Mouse (Mus musculus) testis, postnatal 14 days (tissue): ENCODE results near the gene Nfkbiz.
"Not testable (repeated sequence)": the region's sequence is repeated elsewhere in the genome, so short reads cannot be mapped to it uniquely, and the experiment has no call there.

ENCODE experiments used
- DNase-seq: peaks from one replicate; pipeline ENCODE4 v3.0.0; 2021; ENCODE audit warnings: low spot score

Gene Nfkbiz

DNA sequence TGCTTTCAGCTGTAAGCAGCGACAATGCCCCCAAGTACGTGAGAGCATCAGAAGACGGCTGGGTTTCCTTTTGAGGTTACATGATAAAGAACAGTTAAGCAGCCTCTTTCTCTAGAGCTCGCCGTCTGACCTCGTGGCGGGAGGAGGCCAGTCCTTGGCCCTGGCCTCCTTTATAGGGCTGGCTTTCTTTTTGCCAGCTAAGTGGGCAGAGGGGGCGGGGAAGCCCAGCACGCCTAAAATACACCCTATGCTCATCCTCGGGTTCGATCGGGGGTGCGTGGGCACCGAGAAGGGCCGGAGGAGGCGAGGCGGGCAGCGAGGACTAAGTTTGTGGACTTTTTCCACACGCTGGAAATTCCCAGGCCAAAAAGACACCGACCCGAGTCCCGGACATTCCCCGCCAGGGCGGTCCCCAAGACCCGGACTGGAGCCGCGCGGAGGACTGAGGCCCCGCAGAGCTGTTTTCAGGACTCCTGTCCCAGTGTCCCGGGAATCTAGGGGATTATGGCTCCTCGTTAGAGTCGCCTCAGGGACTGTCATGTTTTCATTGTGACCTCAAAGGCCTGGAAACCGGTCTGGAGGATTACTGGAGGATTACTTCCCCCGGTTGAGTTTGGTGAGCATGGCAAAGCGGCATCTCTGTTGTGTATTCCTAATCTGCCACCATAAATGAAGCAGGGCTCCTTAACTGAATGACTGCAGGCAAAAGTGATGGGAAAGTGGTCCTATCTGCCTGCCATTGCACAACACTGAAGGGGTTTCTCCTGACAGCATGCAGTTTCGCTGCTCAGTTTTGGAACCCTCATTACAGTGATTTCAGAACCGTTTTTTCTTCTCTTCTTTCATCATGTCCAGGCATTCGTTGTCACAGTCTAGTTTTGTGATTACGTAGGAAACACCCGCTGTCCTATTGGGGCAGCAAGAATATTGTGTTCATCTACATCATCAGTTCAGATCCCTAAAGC is at the start of gene Nfkbiz:
TSS of gene Nfkbiz (minus strand) at position 390 of the 965 bp plus-strand sequence.
- peak; percentile 82 for DNase-seq

- DNase-seq: no peak
Observed at GRCm38 (mm10) chr16:55887814-55888583, 49.3 kb upstream of the Nfkbiz start.

GRCm38 (mm10) chr16:55884246-55884645 is 45.5 kb upstream of the Nfkbiz start:
- DNase-seq: no peak

GRCm38 (mm10) chr16:55876025-55876424 is 37.3 kb upstream of the Nfkbiz start:
- no peak for DNase-seq

DNA sequence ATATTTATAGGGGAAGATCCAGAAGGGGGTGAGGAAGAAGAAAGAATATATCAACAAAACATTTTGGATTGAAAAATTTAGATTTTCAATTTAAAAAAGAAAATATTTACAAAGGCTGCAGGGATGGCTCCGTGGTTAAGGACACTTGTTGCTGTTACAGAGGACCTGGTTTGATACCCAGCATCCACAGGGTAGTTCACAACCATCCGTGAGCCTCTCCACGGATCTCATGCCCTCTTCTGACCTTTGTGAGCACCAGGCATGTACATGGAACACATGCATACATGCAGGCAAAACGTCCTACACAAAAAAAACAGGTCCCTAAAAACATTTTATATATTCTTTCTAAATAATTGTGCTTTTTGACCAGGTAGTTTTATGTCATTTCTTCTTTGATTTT is 25.1 kb upstream of the Nfkbiz start:
- DNase-seq: no peak

DNA sequence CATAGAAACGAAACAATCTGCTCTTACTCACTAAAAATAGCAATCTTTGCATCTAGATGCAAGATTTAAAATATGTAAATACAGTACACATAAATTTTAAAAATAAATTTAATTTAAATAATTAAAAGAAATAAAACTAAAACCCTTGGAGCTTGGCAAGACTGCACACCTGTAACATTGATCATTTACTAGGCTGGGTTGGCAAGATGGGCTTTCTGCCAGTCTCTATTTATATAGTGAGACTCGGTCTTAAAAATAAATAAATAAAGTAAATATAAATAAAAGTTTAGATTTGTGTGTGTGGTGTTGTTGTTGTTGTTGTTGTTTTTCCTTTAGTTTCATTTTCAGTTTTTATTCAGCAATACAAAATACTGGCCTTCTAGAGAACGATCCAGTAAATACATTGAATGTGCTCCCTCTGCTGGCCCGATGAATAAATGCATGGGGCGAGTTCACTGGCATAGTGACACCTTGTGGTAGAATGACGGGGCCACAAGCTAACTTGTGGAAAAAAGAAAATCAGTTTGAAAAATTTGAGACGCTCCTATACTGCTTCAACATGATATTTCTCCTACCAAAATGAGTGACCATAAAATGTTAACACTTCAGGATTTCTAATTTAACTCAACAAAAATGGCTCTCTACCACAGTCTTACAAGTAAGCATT is 24.6 kb upstream of the Nfkbiz start:
- peak; percentile 57 for DNase-seq

GRCm38 (mm10) chr16:55861104-55861503 is 22.4 kb upstream of the Nfkbiz start:
- no peak for DNase-seq

DNA sequence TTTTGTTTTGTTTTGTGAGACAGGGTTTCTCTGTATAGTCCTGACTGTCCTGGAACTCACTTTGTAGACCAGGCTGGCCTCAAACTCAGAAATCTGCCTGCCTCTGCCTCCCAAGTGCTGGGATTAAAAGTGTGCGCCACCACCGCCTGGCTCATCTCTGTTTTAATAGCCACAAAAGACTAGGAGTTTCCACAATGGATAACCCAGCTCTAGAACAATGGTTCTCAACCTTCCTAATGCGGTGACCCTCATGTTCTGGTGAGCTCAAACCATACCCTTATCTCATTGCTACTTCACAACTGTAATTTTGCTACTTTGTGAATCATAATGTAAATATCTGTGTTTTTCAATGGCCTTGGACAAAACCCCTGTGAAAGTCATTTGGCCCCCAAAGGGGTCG is 20.7 kb upstream of the Nfkbiz start:
- not testable (repeated sequence) for DNase-seq

DNA sequence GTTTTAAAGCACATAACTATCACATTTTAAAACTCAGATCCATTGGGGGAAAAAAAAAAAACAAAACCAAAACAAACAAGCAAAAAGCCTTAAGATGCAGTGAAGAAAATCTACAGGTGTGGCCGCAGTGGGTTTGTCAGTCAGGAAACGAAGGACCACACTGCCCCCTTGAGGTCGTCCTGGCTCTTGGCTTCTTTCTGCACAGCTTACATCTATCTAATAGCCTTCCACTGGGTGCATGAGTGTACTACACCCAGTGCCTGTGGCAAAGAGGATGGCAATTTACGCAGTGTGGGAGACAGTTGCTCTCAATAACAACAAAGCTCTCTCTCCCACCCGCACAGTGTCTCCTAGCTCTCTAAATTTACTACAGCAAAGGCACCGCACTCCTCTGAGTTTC is 19.8 kb upstream of the Nfkbiz start:
- DNase-seq: no peak

- DNase-seq: no peak
Observed at GRCm38 (mm10) chr16:55852943-55853727, 14.4 kb upstream of the Nfkbiz start.

DNA sequence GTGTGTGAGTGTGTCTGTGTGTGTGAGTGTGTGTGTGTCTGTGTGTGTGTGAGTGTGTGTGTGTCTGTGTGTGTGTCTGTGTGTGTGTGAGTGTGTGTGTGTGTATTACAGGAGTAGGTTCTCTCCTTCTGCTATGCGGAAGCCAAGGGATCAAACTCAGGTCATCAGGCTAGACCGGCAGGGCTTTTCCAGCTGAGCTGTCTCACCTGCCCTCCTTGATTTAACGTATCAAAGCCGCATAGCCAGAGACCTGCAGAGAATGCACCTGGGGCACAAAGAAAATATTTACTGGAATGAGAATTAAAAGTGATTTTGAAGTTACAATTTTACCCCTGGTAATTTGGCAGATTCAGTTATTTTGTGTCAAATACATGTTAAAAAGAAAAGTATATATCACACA is 13.8 kb upstream of the Nfkbiz start:
- DNase-seq: no peak

DNA sequence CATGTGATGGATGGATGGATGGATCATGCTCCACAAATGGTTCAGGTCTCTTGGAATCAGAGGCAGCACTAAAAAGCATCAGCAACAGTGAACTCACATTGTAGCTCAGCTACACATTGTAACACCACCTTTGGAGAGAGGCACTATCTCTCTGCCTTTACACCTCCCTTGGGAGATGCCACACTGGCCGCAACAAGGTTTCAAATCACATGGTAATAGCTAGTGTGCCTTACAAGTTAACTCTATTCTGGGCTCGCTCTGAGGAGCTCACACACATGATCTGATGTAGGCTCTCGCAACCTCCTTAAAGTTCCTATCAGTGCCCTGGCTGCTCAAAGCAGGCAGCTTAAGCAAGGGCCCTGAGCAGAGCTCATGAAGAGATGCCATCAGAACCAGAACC is 11.8 kb upstream of the Nfkbiz start:
- peak; percentile 60 for DNase-seq

DNA sequence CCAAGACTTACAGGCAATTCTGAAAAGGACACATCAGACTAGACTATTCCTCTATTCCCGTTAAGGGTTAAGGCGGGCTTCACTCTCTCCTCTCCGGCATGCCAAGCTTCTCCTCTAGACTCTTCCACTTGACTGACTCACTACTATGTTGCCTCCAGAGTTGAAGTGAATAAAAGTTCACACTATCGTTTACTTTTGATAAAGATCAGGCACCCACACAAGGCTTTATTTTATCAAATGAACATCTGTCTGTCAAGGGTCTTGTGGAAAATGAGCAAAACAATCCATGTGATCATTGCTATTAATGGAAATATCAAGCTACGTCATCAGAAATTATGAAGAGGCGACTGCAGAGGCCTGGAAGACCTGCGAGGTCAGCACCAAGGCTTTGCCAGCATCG is 9.0 kb upstream of the Nfkbiz start:
- DNase-seq: no peak

DNA sequence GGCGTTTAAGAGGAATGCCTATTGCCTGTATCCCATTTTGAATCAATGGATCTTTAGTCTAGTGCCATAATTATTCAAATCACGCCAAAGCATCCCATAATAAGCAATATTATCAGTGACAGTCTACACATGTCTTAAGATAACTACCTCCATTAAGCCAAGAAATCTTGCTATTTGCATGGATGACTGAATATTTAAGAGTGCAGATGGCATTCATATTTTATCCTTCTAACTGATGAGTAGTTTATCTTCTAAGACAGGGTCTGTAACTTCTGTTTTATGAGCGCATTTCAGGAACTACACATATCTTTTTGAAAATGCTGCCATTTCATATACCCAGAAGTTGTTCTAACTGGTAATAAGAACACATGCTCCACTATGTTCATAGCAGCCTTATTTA is 6.1 kb upstream of the Nfkbiz start:
- no peak for DNase-seq

- DNase-seq: no peak
Observed at GRCm38 (mm10) chr16:55843919-55844318, 5.2 kb upstream of the Nfkbiz start.

DNA sequence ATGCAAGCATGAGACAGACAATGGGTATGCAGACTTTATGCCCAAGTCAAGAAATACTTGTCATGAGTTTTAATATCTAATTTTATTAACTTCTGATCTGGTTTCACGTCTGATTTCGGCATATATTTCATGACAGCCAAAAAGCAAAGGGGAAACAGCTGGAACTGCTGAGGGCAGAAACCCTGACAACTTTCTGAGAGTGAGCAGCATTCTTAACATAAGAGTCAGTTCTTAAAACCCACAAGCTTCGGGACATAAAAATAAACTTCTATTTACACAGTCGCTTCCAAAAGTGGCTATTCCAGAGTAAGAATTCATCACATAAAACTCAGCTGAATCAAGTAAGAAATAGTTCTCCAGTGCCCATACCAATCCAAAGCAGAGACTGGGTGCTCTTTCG is 4.4 kb upstream of the Nfkbiz start:
- DNase-seq: no peak

DNA sequence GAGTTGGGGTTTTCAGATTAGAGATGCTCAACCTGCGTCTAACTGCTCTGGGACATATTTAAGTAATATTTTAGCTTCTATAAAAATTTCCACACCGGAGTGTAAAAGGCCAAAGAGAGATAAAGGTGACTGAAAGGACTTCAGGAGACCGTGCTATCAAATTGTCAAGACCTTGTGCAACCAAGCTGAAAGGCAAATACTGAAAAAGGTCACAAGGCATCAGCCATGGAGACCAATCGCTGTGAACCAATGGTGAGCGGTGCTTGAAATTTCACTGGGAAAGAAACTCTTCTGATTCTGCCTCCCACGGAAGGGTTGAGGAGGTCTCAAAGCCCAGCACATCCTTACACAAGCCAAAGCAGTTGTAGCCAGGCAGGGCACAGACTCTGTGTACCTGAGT is 2.8 kb upstream of the Nfkbiz start:
- no peak for DNase-seq

GRCm38 (mm10) chr16:55838129-55838509 is 580 bp downstream of the Nfkbiz start:
- no peak for DNase-seq

DNA sequence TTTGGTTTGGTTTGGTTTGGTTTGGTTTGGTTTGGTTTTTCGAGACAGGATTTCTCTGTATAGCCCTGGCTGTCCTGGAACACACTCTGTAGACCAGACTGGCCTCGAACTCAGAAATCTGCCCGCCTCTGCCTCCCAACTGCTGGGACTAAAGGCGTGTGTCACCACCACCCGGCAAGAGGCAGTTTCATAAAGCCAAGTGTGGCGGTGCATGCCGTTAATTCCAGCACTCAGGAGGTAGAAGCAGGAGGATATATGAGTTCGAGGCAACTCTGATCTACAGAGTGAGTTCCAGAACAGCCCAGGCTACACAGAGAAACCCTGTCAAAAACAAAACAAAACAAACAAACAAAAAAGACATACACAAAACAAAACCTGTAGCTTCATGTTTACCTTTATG is 1.0 kb downstream of the Nfkbiz start:
- not testable (repeated sequence) for DNase-seq

GRCm38 (mm10) chr16:55837168-55837567 is 1.5 kb downstream of the Nfkbiz start:
- DNase-seq: no peak

DNA sequence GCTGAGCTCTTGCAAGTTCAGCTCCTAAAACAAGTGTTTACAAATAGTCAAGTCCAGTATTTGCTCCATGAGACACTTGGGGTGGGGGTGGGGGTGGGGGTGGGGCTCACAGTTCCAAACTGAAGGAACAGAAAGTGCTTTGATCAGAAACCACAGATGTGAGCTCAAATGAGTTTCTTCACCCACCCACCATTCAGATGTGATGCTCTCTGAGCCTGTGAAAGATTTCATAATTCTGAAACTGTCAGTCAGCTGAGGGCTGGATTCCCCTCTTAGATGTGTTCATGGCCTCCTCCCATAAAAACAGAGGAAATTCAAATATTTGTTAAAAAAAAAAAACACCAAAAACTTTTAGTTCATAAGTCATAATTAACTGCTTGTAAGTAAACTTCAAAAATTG is 2.9 kb downstream of the Nfkbiz start:
- no peak for DNase-seq

DNA sequence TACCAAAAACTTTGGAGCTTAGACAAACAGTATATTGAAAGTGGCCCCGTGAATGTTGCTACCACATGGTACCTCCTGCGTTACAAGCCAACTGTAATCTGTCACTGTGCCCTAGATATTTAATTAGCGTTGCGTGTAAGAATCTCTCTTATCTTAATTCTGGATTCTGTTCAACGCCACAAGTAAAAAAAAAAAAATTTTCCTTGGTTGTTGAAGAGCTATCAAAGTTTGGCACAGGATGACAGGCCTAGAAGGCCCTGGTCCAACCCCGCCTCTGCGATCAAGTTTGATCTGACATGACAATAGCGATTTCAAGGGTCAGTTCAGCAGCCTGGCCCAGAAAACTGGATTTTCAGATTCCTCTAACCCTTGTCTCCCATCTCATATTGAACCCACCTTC is 6.1 kb downstream of the Nfkbiz start:
- DNase-seq: no peak
